Mouse (Mus musculus): ENCODE measurements around the gene Adra1b.
A peak's percentile ranks its signal among the peaks of the same experiment; 100 is the strongest.

Gene Adra1b

DNA sequence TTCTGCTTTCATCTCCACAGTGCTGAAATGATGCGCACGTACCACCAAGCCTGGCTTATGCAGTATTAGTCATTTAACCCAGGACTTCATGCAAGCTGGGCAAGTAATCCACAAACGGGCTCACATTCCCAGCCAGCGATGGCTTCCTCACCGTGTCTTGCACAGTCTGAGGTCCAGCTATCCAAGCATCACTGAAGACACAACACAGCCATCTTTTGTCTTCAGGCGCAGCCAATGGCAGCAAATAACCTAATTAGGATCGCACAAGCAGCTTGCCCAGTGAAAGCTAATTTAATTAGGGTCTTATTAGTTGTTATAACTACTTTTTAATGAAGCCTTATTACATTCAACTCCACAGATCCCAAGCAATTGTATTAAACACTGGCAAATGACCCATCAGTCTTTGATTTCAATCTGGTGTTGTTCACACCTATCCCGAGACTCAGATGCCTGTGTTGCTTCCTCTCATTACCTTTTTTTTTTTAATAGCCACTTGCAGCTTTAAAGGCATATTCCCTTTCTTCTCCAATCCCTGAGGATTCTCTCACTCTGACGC lies 83.6 kb downstream of the Adra1b start:
- no peak for DNase-seq

DNA sequence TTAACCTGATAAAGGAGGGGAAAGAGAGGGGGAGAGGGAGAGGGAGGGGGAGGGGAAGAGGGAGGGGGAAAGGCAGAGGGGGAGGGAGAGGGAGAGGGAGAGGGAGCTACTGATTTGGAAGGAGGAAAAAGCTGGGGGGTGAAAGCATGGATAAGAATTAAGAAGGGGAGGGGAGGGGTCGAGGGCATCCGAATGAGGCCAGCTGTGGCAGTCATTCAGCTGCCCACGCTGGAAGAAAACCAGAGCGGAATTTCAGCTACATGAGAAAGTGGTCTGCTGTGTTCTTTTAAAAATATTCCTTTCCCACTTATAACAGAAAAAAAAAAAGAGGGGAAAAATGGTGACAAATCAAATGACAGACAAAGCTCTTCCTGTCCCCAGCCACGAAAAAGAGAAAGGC lies 88.5 kb downstream of the Adra1b start:
- no peak for DNase-seq

GRCm38 (mm10) chr11:43807732-43808131 lies 93.3 kb downstream of the Adra1b start:
- peak; percentile 15 to 57 for DNase-seq

- no peak for DNase-seq
Measured at GRCm38 (mm10) chr11:43795992-43796391, 105.0 kb downstream of the Adra1b start.

GRCm38 (mm10) chr11:43790446-43790845 lies 110.6 kb downstream of the Adra1b start:
- peak in 1 of 2 experiments; percentile 63 for DNase-seq

GRCm38 (mm10) chr11:43783772-43784171 lies 117.2 kb downstream of the Adra1b start:
- DNase-seq, result peak; percentile 75 to 80

DNA sequence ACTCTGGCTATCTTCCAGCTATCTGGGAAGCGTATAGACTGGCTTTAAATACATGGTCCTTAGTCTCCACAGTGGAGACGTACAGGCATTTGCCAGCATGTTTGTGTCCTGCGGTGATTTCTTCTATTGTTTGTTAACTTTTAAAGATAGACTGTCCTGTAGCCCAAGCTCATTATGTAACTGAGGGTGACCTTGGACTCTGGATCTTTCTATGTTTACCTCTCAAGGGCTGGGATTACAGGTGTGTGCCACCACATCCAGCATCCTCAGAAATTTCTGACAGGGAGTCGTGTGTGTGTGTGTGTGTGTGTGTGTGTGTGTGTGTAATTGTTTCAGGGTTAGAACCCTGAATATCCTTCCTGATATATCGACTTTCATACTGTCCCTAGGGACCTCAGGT lies 117.9 kb downstream of the Adra1b start:
- DNase-seq, result no peak

DNA sequence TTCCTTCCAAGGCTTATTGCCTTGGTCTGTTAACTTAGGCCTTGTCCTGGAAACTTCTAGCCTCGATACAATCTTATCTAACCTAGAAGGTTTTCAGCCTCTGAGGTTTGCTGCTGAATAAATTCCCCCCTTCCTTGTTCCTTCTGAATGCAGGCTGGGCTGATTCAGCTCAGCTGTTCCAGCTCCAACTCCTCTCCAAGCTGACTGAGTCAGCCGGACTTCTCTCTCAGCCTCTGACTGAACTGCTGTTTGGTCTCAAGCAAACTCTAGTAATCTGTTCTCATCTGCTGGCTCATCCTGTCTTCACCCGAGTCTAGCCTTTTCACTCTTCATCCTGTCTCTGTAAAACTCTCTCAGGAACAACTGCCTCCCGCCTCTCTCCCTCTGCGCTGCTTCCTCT lies 121.5 kb downstream of the Adra1b start:
- DNase-seq, result no peak

GRCm38 (mm10) chr11:43776324-43776694 lies 124.7 kb downstream of the Adra1b start:
- DNase-seq, result no peak

- DNase-seq, result peak; percentile 33 to 46
Measured at GRCm38 (mm10) chr11:43775469-43776323, 125.3 kb downstream of the Adra1b start.

- peak; percentile 81 to 93 for DNase-seq
Measured at GRCm38 (mm10) chr11:43773725-43774124, 127.3 kb downstream of the Adra1b start.

DNA sequence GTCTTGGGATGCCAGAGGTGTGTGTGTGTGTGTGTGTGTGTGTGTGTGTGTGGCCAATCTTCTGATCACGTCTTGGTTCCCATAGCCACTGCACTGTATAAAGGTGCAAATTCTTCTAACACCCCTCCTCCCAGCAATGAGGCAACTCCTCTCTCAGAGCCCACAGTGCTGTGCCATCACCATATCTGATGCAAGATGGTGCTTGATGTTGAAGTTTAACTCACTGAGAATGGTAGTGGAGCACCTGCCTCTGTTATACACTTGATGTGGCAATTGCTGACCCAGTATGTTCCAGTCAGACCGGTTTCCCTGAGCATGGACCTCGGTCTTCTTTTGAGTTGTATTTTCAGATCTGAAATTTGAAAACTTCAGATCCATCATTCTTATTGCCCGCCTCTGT lies 130.9 kb downstream of the Adra1b start:
- DNase-seq, result peak in 1 of 2 experiments; percentile 24

DNA sequence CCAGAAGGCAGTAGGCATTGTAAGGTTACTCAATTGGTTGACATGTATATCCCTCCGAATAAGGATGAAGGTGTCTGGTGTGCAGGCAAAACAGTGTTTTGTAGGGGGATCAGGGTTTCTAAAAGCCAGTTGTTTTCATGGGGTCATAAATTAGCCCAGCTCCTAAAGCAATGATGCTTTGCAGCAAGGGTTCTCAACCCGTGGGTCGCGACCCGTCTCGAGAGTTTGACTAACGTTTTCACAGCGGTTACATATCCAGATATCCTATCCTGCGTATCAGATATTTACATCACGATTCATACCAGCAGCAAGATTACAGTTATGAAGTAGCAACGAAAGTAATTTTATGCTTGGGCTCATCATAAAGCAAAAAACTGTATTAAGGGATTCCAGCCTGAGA lies 133.3 kb downstream of the Adra1b start:
- no peak for DNase-seq

DNA sequence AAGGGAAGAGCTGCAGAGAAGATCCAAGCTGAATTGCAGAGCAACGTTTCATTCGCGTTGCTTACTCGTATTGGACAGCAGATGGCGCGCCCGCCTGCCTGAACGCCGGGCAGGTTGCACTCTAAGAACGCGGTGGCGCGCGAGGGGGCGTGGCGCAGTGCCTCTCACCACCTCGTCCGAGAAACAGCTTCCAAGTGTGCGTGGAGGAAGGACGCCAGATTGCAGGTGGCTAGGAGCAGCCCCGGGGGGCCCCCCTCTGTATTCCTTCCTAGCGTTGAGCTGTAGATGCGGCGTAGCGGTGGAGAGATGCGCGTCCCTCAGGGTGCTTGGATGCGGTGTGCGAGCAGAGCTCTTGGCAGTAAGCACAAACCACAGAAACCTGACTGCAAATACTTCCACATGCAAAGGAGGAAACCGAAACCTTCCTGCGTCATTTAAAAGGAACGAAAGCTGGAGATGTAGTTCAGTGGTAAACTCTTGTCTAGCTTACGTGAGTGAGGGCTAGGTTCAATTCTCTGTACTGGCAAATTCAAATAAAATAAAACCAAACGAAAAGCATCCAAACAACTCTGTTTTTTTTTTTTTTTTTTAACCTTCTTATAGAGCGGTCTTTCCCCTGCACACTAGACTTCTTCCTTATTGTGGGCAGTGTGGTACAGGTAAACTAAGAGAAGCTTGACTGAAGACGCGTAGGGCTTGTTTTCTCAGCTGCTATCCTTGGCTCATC lies 133.9 kb downstream of the Adra1b start:
- DNase-seq, result peak; percentile 81 to 83

GRCm38 (mm10) chr11:43758436-43758835 lies 142.6 kb downstream of the Adra1b start:
- DNase-seq, result no peak

GRCm38 (mm10) chr11:43755411-43755810 lies 145.6 kb downstream of the Adra1b start:
- DNase-seq, result no peak

- DNase-seq, result no peak
Measured at GRCm38 (mm10) chr11:43754568-43754967, 146.4 kb downstream of the Adra1b start.

DNA sequence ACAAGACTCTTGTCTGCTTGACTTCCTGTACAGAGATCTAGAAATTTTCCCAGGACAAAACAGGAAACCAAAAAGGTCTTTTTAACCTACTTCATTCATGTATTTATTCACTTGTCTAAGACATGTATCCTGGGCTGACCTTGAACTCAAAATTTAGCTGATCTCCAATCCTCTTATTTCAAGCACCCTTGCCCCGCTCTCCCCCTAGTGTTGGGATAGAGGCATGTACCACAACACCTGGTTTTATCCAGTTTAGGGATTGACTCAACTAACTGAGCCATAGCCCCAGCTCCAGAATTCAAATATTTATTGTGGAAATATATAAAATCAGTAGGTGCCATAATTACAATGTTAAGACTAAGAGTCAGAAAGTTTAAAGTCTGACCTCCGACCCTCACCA lies 149.5 kb downstream of the Adra1b start:
- DNase-seq, result no peak

DNA sequence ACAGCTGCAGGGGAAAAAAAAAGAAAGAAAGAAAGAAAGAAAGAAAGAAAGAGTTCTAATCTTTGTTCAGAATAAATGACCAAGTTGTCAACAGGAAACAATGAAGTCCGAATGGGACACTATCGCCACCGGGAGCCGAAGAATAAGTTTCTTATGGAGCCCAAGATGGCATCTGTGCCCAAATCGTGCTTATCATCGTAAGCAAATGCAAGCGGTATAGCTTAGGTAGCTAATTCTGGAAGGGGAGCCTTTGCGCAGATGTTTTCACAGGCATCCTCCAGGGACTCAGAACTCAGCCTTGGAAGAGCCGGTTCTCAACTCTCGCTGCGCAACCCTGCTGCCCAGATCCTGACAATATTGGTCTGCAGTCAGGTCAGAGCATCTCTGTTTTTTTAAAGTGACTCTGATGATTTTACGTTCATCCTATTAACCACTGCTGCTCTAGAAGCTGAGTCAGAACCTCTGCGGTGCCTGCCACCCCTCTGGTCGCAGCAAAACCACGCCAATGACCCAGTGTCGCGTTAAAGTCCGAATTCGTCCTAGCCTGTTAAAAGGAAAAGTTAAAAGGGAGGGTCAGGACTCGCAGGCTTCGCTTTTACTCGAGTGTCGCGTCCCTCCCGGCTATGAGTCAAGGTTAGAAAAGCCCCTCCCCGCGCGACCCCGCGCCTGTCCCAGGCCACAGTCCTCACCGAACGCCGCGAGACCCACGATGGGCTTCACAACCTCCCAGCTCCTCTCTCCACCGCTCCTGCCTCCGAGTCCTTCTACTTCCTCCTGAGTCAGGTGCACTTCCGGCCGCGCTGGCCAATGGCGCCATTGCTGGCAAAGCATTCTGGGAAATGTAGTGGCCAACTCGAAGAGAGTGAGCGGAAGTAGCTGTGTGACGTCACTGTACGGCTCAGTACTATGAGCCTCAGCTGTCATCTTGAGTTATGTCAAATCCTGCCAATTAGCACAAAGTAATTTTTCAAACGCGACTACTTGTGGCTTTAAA lies 153.5 kb downstream of the Adra1b start, which contains the start of gene Ttc1:
Ttc1 (minus strand) TSS at position 776 of the 994 bp plus-strand sequence.
- peak; percentile 97 for DNase-seq

- no peak for DNase-seq
Measured at GRCm38 (mm10) chr11:43728737-43729301, 172.2 kb downstream of the Adra1b start.

DNA sequence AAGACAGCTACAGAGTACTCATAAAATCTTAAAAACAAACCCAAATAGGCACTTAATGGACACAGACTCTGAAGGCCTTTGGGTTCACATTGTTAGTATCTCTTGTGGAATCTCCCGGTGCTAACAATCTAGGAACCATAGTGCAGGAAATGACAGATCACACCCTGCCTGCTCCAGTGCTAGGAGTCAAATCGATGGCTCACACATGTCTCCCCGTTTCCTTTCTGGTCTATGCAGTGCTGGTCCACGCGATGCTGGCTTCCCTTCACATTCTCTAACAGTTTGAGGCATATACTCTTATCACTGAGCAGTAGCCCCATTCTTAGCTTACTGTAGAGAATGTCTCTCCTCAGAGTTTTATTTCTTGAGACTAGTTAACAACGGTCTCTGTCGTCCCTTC lies 173.2 kb downstream of the Adra1b start:
- DNase-seq, result no peak
